Mouse (Mus musculus) stomach, postnatal 0 days (tissue): Measurements from ENCODE around the gene Endou. TPM values are rescaled to one million over a fixed set of nuclear protein-coding genes. Genes with fewer than 3 reads are reported as not detected.

Experiments
- ATAC-seq: fragments of 200-750 bp; cut with Nextera tagmentation; 2 replicates; pipeline ENCODE4 v1.8.0; 2017; ENCODE audit not compliant: low FRiP score, low TSS enrichment
- DNase-seq: peaks from one replicate; pipeline ENCODE4 v3.0.0-alpha.2; 2016; ENCODE audit warnings: low spot score
- H3K27ac ChIP-seq: fragments of 300-500 bp; sonication (generic); replicated peaks from 2 replicates; pipeline ENCODE4 v1.5.1; 2014; ENCODE audit warnings: mild to moderate bottlenecking, control low read depth
- H3K27me3 ChIP-seq: fragments of 300-500 bp; sonication (generic); 2 replicates; pipeline ENCODE4 v1.6.1; 2014; ENCODE audit warnings: low read length; ENCODE audit not compliant: control insufficient read depth, insufficient read depth
- H3K36me3 ChIP-seq: fragments of 300-500 bp; sonication (generic); 2 replicates; pipeline ENCODE4 v1.6.1; 2014; ENCODE audit warnings: low read length, mixed read lengths; ENCODE audit not compliant: control insufficient read depth, insufficient read depth
- H3K4me1 ChIP-seq: fragments of 300-500 bp; sonication (generic); replicated peaks from 2 replicates; pipeline ENCODE4 v1.6.1; 2014; ENCODE audit warnings: antibody characterized with exemption; ENCODE audit not compliant: control insufficient read depth, insufficient read depth
- H3K4me2 ChIP-seq: fragments of 300-500 bp; sonication (generic); replicated peaks from 2 replicates; pipeline ENCODE4 v1.6.1; 2014; ENCODE audit warnings: low read depth, mild to moderate bottlenecking, control low read depth, moderate library complexity
- H3K4me3 ChIP-seq: fragments of 300-500 bp; sonication (generic); 2 replicates; pipeline ENCODE4 v1.5.1; 2014; ENCODE audit warnings: low read depth, low read length, control low read depth
- H3K9ac ChIP-seq: fragments of 300-500 bp; sonication (generic); 2 replicates; pipeline ENCODE4 v1.6.1; 2014; ENCODE audit warnings: mild to moderate bottlenecking, low read length, control low read depth, mixed read lengths
- H3K9me3 ChIP-seq: fragments of 300-500 bp; sonication (generic); 2 replicates; pipeline ENCODE4 v1.6.1; 2016; ENCODE audit warnings: low read length; ENCODE audit not compliant: control insufficient read depth
- CTCF ChIP-seq: IDR thresholded peaks from 2 replicates; pipeline ENCODE4 v1.5.1; 2016; ENCODE audit warnings: antibody characterized with exemption, low read depth, mild to moderate bottlenecking, moderate library complexity
- EP300 ChIP-seq: optimal IDR thresholded peaks from 2 replicates; pipeline ENCODE3; 2016; ENCODE audit warnings: antibody characterized with exemption
- WGBS: fragments of 180-500 bp; shearing (Covaris S2); extraction: QIAGEN DNeasy Blood & Tissue Kit; methylation state at CpG from one replicate; pipeline ENCODE4 v1.1.7; 2014; 5-methylcytosine and 5-hydroxymethylcytosine counted together
- polyA plus RNA-seq: library from polyadenylated mRNA; unstranded; fragments of >200 nt; fragmentation: Nextera tagmentation; extraction: Ambion mirVana; gene quantifications from 2 replicates; pipeline ENCODE4 v1.2.1, GENCODE M21; 2015

Gene Endou
- polyA plus RNA-seq, 1 experiment from 2014 or later = 37.0 TPM

GRCm38 (mm10) chr15:97716782-97717181 lies 14.4 kb downstream of the Endou start:
- H3K36me3 ChIP-seq = no peaks in the 10 kb centered on the region
- H3K27ac ChIP-seq = no peak overlapping the region
- no peak for TF ChIP-seq CTCF
- TF ChIP-seq EP300 = no peak
- H3K27me3 ChIP-seq = no peaks in the 10 kb centered on the region
- H3K4me3 ChIP-seq = no peak overlapping the region
- no peak overlapping the region for H3K4me2 ChIP-seq
- DNase-seq (no peak), ATAC-seq (no peak)
- no peak overlapping the region for H3K9ac ChIP-seq
- WGBS = 82% methylated on average over 11 of the region's 11 CpGs
- H3K9me3 ChIP-seq = no peaks in the 10 kb centered on the region
- no peaks in the 10 kb centered on the region for H3K4me1 ChIP-seq

DNA sequence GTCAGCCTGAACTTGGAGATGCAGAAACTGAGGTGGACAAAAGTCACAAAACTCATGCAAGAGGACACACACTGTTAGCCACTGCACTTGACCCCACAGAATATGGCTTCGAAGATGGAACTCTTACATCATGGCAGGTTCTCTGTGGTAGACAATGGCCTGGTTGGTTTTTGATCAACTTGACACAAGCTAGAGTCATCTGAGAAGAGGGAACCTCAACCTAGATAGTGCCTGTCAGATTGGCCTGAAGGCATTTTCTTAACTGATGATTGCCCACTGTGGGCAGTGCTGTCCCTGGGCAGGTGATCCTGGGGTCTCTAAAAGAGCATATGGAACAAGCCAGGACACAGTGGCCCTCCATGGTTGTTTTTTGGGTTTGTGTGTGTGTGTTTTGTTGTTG lies 15.4 kb downstream of the Endou start:
- WGBS = 97% methylated on average over 1 of the region's 1 CpGs
- H3K4me2 ChIP-seq = no peak overlapping the region
- no peak overlapping the region for H3K4me3 ChIP-seq
- TF ChIP-seq CTCF (no peak), EP300 (no peak)
- no peak overlapping the region for H3K9ac ChIP-seq
- no peak for ATAC-seq
- no peaks in the 10 kb centered on the region for H3K4me1 ChIP-seq
- no peak for DNase-seq
- H3K9me3 ChIP-seq = no peaks in the 10 kb centered on the region
- no peaks in the 10 kb centered on the region for H3K27me3 ChIP-seq
- no peak overlapping the region for H3K27ac ChIP-seq
- H3K36me3 ChIP-seq = no peaks in the 10 kb centered on the region

GRCm38 (mm10) chr15:97715083-97715482 lies 16.1 kb downstream of the Endou start:
- Histone ChIP-seq H3K36me3 (no peaks in the 10 kb centered on the region), H3K27me3 (no peaks in the 10 kb centered on the region), H3K9ac (no peak overlapping the region), H3K4me2 (no peak overlapping the region), H3K9me3 (no peaks in the 10 kb centered on the region), H3K4me3 (no peak overlapping the region), H3K27ac (no peak overlapping the region), H3K4me1 (no peaks in the 10 kb centered on the region)
- WGBS = 84% methylated on average over 8 of the region's 8 CpGs
- DNase-seq = no peak
- TF ChIP-seq CTCF (no peak), EP300 (no peak)
- ATAC-seq = no peak

- Histone ChIP-seq H3K36me3 (no peaks in the 10 kb centered on the region), H3K9ac (no peak overlapping the region), H3K4me1 (no peaks in the 10 kb centered on the region), H3K4me2 (no peak overlapping the region), H3K4me3 (no peak overlapping the region), H3K27ac (no peak overlapping the region), H3K27me3 (no peaks in the 10 kb centered on the region), H3K9me3 (no peaks in the 10 kb centered on the region)
- TF ChIP-seq EP300 = no peak
- WGBS = 66% methylated on average over 6 of the region's 6 CpGs
- DNase-seq = no peak
- no peak for ATAC-seq
Measured at GRCm38 (mm10) chr15:97712546-97712945, 18.6 kb downstream of the Endou start.

GRCm38 (mm10) chr15:97710906-97711305 lies 20.2 kb downstream of the Endou start:
- TF ChIP-seq EP300 (no peak), CTCF (no peak)
- WGBS = 48% methylated on average over 6 of the region's 6 CpGs
- Histone ChIP-seq H3K27me3 (no peaks in the 10 kb centered on the region), H3K9ac (no peak overlapping the region), H3K4me1 (no peaks in the 10 kb centered on the region), H3K9me3 (no peaks in the 10 kb centered on the region), H3K36me3 (no peaks in the 10 kb centered on the region), H3K4me2 (no peak overlapping the region), H3K27ac (no peak overlapping the region), H3K4me3 (no peak overlapping the region)
- ATAC-seq (no peak), DNase-seq (no peak)

DNA sequence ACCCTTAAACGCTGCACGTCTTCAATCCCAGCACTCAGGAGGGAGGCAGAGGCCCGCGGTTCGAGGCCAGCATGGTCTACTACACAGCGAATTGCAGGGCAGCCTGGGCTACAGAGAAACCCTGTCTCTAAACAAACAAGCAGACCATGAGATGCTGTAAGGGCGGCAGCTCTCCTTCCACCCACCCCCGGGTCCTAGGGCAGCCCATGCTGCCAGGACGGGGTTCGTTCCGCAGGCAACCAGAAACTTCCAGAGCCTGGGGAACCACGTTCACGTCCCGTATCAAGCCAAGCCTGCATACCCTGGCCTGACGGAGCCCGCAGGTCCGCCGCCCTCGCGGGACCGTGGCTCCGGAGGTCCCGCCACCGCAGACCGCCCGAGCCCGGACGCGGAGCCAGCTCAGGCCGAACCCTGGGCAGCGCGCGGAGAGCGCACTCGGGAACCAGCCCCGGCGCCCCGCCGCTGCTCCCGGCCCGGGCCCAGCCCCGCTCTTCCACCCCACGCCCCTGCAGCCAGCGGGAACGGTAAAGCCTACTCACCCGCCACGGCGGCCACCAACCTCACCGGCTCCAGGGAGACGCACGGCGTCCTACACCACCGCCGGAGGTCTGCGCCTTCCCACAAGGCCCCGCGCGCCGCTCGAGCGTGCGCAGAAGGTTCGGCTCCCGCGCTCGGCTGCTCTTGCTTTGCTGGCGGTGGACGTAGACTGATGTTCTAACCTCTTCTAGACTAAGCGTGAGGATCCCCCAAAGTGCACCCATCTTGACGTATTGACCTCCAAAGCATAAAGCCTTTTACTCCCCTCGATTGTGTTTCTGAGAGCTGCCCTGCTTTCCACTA lies 25.7 kb downstream of the Endou start, which contains the start of gene Rpap3:
Gene Rpap3, minus strand, starts transcription at position 615 of the 840 bp plus-strand sequence.
- DNase-seq = peak; percentile 87

More for the DNA sequence above, 25.7 kb downstream of the Endou start, which contains the start of gene Rpap3:
- peak within 1 kb of the TSS; percentile 85 for H3K9ac ChIP-seq
- peak within 1 kb of the TSS; percentile 90 for H3K4me3 ChIP-seq
- peak; percentile 92 for ATAC-seq
- no peaks in the 10 kb centered on the region for H3K9me3 ChIP-seq
- peak within 1 kb of the TSS; percentile 86 for H3K4me2 ChIP-seq
- no peaks in the 10 kb centered on the region for H3K27me3 ChIP-seq
- no peak for TF ChIP-seq EP300
- TF ChIP-seq CTCF = peak; percentile 6; the same call in 1 of the 2 replicates
- H3K27ac ChIP-seq = peak within 1 kb of the TSS; percentile 58; the same call in 1 of the 2 replicates
- no peaks in the 10 kb centered on the region for H3K4me1 ChIP-seq
- no peaks in the 10 kb centered on the region for H3K36me3 ChIP-seq
- under 1% methylated on average over 67 of the region's 71 CpGs for WGBS
